Mouse (Mus musculus) heart, adult 2 months (tissue): ENCODE results near the gene Slit3.

Source experiments
- CTCF ChIP-seq: fragments of 200-600 bp; IDR thresholded peaks from 2 replicates; pipeline ENCODE4 v1.8.1; 2022; ENCODE audit warnings: antibody characterized with exemption, mild to moderate bottlenecking, moderate library complexity
- POLR2A ChIP-seq: fragments of 200-500 bp; IDR thresholded peaks from 2 replicates; pipeline ENCODE4 v1.6.1; 2011; ENCODE audit warnings: mild to moderate bottlenecking, low read depth, low read length, control low read depth; ENCODE audit not compliant: insufficient read depth

- no peak for TF ChIP-seq CTCF
- TF ChIP-seq POLR2A = no peak
Observed at GRCm38 (mm10) chr11:35293197-35293596, 172.2 kb downstream of the Slit3 start.
